Mouse (Mus musculus): ENCODE data around the gene Ntf5. TPM values are rescaled to one million over a fixed set of nuclear protein-coding genes. Genes with fewer than 3 reads are reported as not detected.

The Ntf5 gene
- polyA plus RNA-seq, 1 experiment = 1.8 TPM

- Histone ChIP-seq H3K4me3 (replicated peaks; ENCODE audit: control insufficient read depth, low read depth, low read length) (no peak within 1 kb of the TSS), H3K27ac (ENCODE audit: control insufficient read depth, insufficient read depth, low read depth, low read length, poor library complexity) (no peak within 1 kb of the TSS), H3K4me1 (ENCODE audit: control insufficient read depth, insufficient read depth, low read length) (no peaks in the 10 kb centered on the region)
- TF ChIP-seq CTCF (IDR thresholded peaks at IDR 0.05; ENCODE audit: control insufficient read depth, insufficient read depth, low read length) (no peak), POLR2A (IDR thresholded peaks at IDR 0.05; ENCODE audit: borderline replicate concordance, control insufficient read depth, low read depth, low read length) (no peak)
- WGBS = 79% methylated on average over 6 of the region's 6 CpGs
Measured at GRCm38 (mm10) chr7:45420615-45420919, 7.1 kb downstream of the Ntf5 start, which contains the start of gene Lhb. TSS of gene Lhb (plus strand) at chr7:45420820.

DNA sequence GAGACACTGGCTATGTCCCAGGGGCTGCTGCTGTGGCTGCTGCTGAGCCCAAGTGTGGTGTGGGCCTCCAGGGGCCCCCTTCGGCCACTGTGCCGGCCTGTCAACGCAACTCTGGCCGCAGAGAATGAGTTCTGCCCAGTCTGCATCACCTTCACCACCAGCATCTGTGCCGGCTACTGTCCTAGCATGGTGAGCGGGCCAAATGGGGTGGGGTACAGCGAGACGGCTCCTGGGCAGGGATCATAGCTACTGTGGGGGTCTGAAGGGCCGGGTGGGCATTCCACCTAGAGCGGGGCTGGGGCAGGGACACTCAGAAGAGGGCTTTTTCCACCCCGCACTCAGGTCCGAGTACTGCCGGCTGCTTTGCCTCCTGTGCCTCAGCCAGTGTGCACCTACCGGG, 7.7 kb downstream of the Ntf5 start:
- TF ChIP-seq POLR2A (IDR thresholded peaks at IDR 0.05; ENCODE audit: borderline replicate concordance, control insufficient read depth, low read depth, low read length) (no peak), CTCF (IDR thresholded peaks at IDR 0.05; ENCODE audit: control insufficient read depth, insufficient read depth, low read length) (no peak)
- Histone ChIP-seq H3K4me3 (replicated peaks; ENCODE audit: control insufficient read depth, low read depth, low read length) (no peak overlapping the region), H3K27ac (ENCODE audit: control insufficient read depth, insufficient read depth, low read depth, low read length, poor library complexity) (no peak overlapping the region), H3K4me1 (ENCODE audit: control insufficient read depth, insufficient read depth, low read length) (no peaks in the 10 kb centered on the region)
- WGBS = 92% methylated on average over 14 of the region's 14 CpGs

DNA sequence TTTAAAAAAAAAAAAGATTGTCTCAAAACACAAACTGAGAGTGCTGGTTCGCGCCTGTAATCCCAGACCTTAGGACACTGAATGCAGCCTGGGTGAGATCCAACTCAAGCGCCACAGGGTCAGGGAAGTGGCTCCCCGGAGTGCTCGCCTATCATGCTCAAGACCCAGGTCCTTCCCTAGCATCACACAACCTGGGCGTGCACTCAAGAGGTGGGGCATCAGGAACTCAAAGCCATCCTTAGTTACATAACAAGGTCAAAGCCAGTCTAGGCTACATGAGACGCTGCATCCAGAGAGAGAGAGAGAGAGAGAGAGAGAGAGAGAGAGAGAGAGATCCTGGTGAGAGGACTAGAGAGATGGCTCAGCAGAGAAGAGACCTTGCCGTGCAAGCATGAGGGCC, 13.1 kb downstream of the Ntf5 start:
- Histone ChIP-seq H3K4me1 (ENCODE audit: control insufficient read depth, insufficient read depth, low read length) (no peaks in the 10 kb centered on the region), H3K27ac (ENCODE audit: control insufficient read depth, insufficient read depth, low read depth, low read length, poor library complexity) (no peak overlapping the region), H3K4me3 (replicated peaks; ENCODE audit: control insufficient read depth, low read depth, low read length) (no peak overlapping the region)
- 88% methylated on average over 8 of the region's 8 CpGs for WGBS
- no peak for TF ChIP-seq POLR2A (IDR thresholded peaks at IDR 0.05; ENCODE audit: borderline replicate concordance, control insufficient read depth, low read depth, low read length)
- TF ChIP-seq CTCF (IDR thresholded peaks at IDR 0.05; ENCODE audit: control insufficient read depth, insufficient read depth, low read length) = no peak

DNA sequence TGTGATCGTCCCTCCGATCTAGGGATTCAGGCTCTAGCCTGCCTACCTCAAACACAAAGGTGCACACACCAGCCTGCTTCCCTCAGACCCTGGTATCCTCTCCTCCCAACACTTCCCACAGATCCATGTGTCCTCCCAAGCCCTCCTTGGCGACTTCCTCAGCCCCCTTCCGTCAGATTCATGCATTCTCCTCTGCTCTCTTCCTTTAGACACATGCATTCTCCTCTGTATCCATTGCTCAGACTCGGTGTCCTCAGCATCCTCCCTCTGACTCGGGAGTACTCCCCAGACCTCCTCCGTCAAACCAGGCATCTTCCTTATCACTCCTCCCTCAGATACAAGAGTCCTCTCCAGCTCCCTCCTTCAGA, 20.3 kb downstream of the Ntf5 start:
- WGBS = 2% methylated on average over 7 of the region's 7 CpGs
- TF ChIP-seq CTCF (IDR thresholded peaks at IDR 0.05; ENCODE audit: control insufficient read depth, insufficient read depth, low read length) (no peak), POLR2A (IDR thresholded peaks at IDR 0.05; ENCODE audit: borderline replicate concordance, control insufficient read depth, low read depth, low read length) (no peak)
- Histone ChIP-seq H3K27ac (ENCODE audit: control insufficient read depth, insufficient read depth, low read depth, low read length, poor library complexity) (peak overlapping the region; percentile 45), H3K4me1 (ENCODE audit: control insufficient read depth, insufficient read depth, low read length) (peaks cover 8% of the 10 kb centered on the region; the same call in 1 of the 2 replicates), H3K4me3 (replicated peaks; ENCODE audit: control insufficient read depth, low read depth, low read length) (peak overlapping the region; percentile 73)

- Histone ChIP-seq H3K4me1 (ENCODE audit: control insufficient read depth, insufficient read depth, low read length) (peaks cover 8% of the 10 kb centered on the region; the same call in 1 of the 2 replicates), H3K4me3 (replicated peaks; ENCODE audit: control insufficient read depth, low read depth, low read length) (peak within 1 kb of the TSS; percentile 83), H3K27ac (ENCODE audit: control insufficient read depth, insufficient read depth, low read depth, low read length, poor library complexity) (peak within 1 kb of the TSS; percentile 81)
- TF ChIP-seq CTCF (IDR thresholded peaks at IDR 0.05; ENCODE audit: control insufficient read depth, insufficient read depth, low read length) (peak; percentile 96), POLR2A (IDR thresholded peaks at IDR 0.05; ENCODE audit: borderline replicate concordance, control insufficient read depth, low read depth, low read length) (peak; percentile 74; the same call in 1 of the 2 replicates)
- under 1% methylated on average over 45 of the region's 45 CpGs for WGBS
Measured at GRCm38 (mm10) chr7:45434203-45435015, 20.9 kb downstream of the Ntf5 start, which contains the start of gene Gys1. TSS of gene Gys1 (plus strand) at chr7:45434844.

GRCm38 (mm10) chr7:45435038-45435437, 21.5 kb downstream of the Ntf5 start:
- WGBS = 3% methylated on average over 16 of the region's 16 CpGs
- no peak for TF ChIP-seq CTCF (IDR thresholded peaks at IDR 0.05; ENCODE audit: control insufficient read depth, insufficient read depth, low read length)
- no peak for TF ChIP-seq POLR2A (IDR thresholded peaks at IDR 0.05; ENCODE audit: borderline replicate concordance, control insufficient read depth, low read depth, low read length)
- peak overlapping the region; percentile 81 for H3K27ac ChIP-seq (ENCODE audit: control insufficient read depth, insufficient read depth, low read depth, low read length, poor library complexity)
- H3K4me3 ChIP-seq (replicated peaks; ENCODE audit: control insufficient read depth, low read depth, low read length) = peak overlapping the region; percentile 83
- peaks cover 8% of the 10 kb centered on the region; the same call in 1 of the 2 replicates for H3K4me1 ChIP-seq (ENCODE audit: control insufficient read depth, insufficient read depth, low read length)

DNA sequence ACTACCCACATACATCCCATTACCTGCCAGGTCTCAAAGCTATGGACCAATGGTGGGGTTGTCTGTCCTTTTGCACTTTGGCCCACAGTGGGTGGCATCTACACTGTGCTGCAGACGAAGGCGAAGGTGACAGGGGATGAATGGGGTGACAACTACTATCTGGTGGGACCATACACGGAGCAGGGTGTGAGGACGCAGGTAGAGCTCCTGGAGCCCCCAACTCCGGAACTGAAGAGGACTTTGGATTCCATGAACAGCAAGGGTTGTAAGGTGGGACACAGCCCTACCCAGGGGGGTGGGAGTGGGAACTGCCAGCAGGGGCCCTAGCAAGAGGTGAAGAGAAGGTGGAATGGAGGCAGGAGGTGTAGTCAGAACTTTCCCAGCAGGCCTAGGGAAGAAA, 22.9 kb downstream of the Ntf5 start:
- WGBS = 91% methylated on average over 5 of the region's 5 CpGs
- H3K4me1 ChIP-seq (ENCODE audit: control insufficient read depth, insufficient read depth, low read length) = peaks cover 8% of the 10 kb centered on the region; the same call in 1 of the 2 replicates
- no peak overlapping the region for H3K4me3 ChIP-seq (replicated peaks; ENCODE audit: control insufficient read depth, low read depth, low read length)
- TF ChIP-seq POLR2A (IDR thresholded peaks at IDR 0.05; ENCODE audit: borderline replicate concordance, control insufficient read depth, low read depth, low read length) (no peak), CTCF (IDR thresholded peaks at IDR 0.05; ENCODE audit: control insufficient read depth, insufficient read depth, low read length) (no peak)
- no peak overlapping the region for H3K27ac ChIP-seq (ENCODE audit: control insufficient read depth, insufficient read depth, low read depth, low read length, poor library complexity)

DNA sequence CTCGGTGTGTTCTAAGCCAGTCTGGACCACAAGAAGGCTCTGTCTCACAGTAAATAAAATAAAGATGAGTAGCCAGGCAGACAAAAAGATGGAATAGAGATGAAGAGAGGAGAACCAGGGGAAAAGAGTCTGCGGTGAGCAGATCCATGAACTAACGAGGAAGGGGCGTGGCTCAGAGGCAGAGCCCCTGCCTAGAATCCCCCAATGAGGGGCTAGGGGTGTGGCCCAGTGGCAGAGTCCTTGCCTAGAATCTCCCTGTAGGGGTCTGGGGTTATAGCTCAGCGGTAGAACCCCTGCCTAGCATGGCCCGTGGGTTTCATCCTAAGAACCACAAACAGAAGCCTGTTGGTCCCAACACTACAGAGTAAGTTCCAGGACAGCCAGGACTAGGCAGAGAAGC, 23.6 kb downstream of the Ntf5 start:
- Histone ChIP-seq H3K27ac (ENCODE audit: control insufficient read depth, insufficient read depth, low read depth, low read length, poor library complexity) (no peak overlapping the region), H3K4me3 (replicated peaks; ENCODE audit: control insufficient read depth, low read depth, low read length) (no peak overlapping the region), H3K4me1 (ENCODE audit: control insufficient read depth, insufficient read depth, low read length) (peaks cover 8% of the 10 kb centered on the region; the same call in 1 of the 2 replicates)
- TF ChIP-seq POLR2A (IDR thresholded peaks at IDR 0.05; ENCODE audit: borderline replicate concordance, control insufficient read depth, low read depth, low read length) (no peak), CTCF (IDR thresholded peaks at IDR 0.05; ENCODE audit: control insufficient read depth, insufficient read depth, low read length) (no peak)
- 79% methylated on average over 6 of the region's 6 CpGs for WGBS
